Mouse (Mus musculus) MEL (cell line): Measurements from ENCODE around the gene Tex38. TPM values are rescaled to one million over a fixed set of nuclear protein-coding genes. Genes with fewer than 3 reads are reported as not detected.
A peak's percentile ranks its signal among the peaks of the same experiment; 100 is the strongest.

ENCODE experiments used
- DNase-seq: peaks from one replicate; pipeline ENCODE4 v3.0.0; 2011; ENCODE audit warnings: low read depth, low spot score
- H3K27ac ChIP-seq: 2 replicates; pipeline ENCODE4 v1.5.1; 2012; ENCODE audit warnings: low read depth, mild to moderate bottlenecking, control low read depth, low read length, moderate library complexity; ENCODE audit not compliant: control insufficient read depth
- H3K27me3 ChIP-seq, 2 experiments: fragments of 150-350 bp in 1 of 2; sonication (generic) in 1 of 2; 2 replicates each; pipeline ENCODE4 v1.6.1; 2012; ENCODE audit warnings: low read length in 2 of 2, mild to moderate bottlenecking in 2 of 2, improper control_type of control experiment in 1 of 2, moderate library complexity in 1 of 2; ENCODE audit not compliant: insufficient read depth in 2 of 2, control insufficient read depth in 1 of 2
- H3K36me3 ChIP-seq, 2 experiments: 2 replicates each; pipeline ENCODE4 v1.6.1; 2012 to 2014; ENCODE audit warnings: low read length in 2 of 2, improper control_type of control experiment in 1 of 2, inconsistent platforms in 1 of 2, mild to moderate bottlenecking in 1 of 2; ENCODE audit not compliant: insufficient read depth in 2 of 2, control insufficient read depth in 1 of 2
- H3K4me1 ChIP-seq, 2 experiments: fragments of 150-350 bp in 1 of 2; sonication (generic) in 1 of 2; 2 replicates each; pipeline ENCODE4 v1.6.1; 2012; ENCODE audit warnings: low read length in 2 of 2, improper control_type of control experiment in 1 of 2, mild to moderate bottlenecking in 1 of 2; ENCODE audit not compliant: insufficient read depth in 2 of 2, control insufficient read depth in 1 of 2
- H3K4me3 ChIP-seq, 2 experiments: fragments of 150-350 bp in 1 of 2; sonication (generic) in 1 of 2; 2 replicates each; pipeline ENCODE4 v1.5.1; 2012; ENCODE audit warnings: low read depth in 2 of 2, low read length in 2 of 2, mild to moderate bottlenecking in 2 of 2, moderate library complexity in 2 of 2, control low read depth in 1 of 2, improper control_type of control experiment in 1 of 2; ENCODE audit not compliant: control insufficient read depth in 1 of 2, insufficient read depth in 1 of 2
- H3K79me2 ChIP-seq: 2 replicates; pipeline ENCODE4 v1.6.1; 2012; ENCODE audit warnings: mild to moderate bottlenecking, low read length, moderate library complexity; ENCODE audit not compliant: control insufficient read depth, poor library complexity, insufficient read depth
- H3K9ac ChIP-seq: 2 replicates; pipeline ENCODE4 v1.6.1; 2012; ENCODE audit warnings: low read depth, mild to moderate bottlenecking, control low read depth, low read length, moderate library complexity; ENCODE audit not compliant: control insufficient read depth, poor library complexity, severe bottlenecking
- H3K9me3 ChIP-seq: fragments of 150-350 bp; sonication (generic); replicated peaks from 2 replicates; pipeline ENCODE4 v1.6.1; 2012; ENCODE audit warnings: mild to moderate bottlenecking, low read length, improper control_type of control experiment, moderate library complexity; ENCODE audit not compliant: insufficient read depth
- CHD2 ChIP-seq: IDR thresholded peaks from 2 replicates; pipeline ENCODE4 v1.6.1; 2011; ENCODE audit warnings: low read length, improper control_type of control experiment
- CTCF ChIP-seq, 3 experiments: IDR thresholded peaks in 2 of 3; conservative IDR thresholded peaks in 1 of 3; 2 replicates each; pipeline ENCODE4 v1.5.1; 2011 to 2012; ENCODE audit warnings: low read length in 3 of 3, low read depth in 2 of 3, mild to moderate bottlenecking in 2 of 3, improper control_type of control experiment in 1 of 3, inconsistent platforms in 1 of 3, mixed read lengths in 1 of 3, moderate library complexity in 1 of 3; ENCODE audit not compliant: control insufficient read depth in 1 of 3, insufficient read depth in 1 of 3, poor library complexity in 1 of 3, severe bottlenecking in 1 of 3
- ELF1 ChIP-seq: IDR thresholded peaks from 2 replicates; pipeline ENCODE4 v1.6.1; 2014; ENCODE audit warnings: low read depth, mild to moderate bottlenecking, inconsistent platforms, low read length, improper control_type of control experiment, moderate library complexity
- HCFC1 ChIP-seq: IDR thresholded peaks from 2 replicates; pipeline ENCODE4 v1.6.1; 2012; ENCODE audit warnings: low read depth, mild to moderate bottlenecking, inconsistent platforms, low read length, improper control_type of control experiment, moderate library complexity
- KAT2A ChIP-seq: conservative IDR thresholded peaks from 2 replicates; pipeline ENCODE4 v1.6.1; 2012; ENCODE audit warnings: low read depth, low read length, improper control_type of control experiment, inconsistent platforms
- MEF2A ChIP-seq: IDR thresholded peaks from 2 replicates; pipeline ENCODE4 v1.6.1; 2014; ENCODE audit warnings: low read depth, mild to moderate bottlenecking, inconsistent platforms, low read length, improper control_type of control experiment; ENCODE audit not compliant: poor library complexity, insufficient replicate concordance, severe bottlenecking; ENCODE audit errors: extremely low read depth
- MYC ChIP-seq: IDR thresholded peaks from 2 replicates; pipeline ENCODE4 v1.6.1; 2011; ENCODE audit warnings: low read depth, mild to moderate bottlenecking, low read length, improper control_type of control experiment, moderate library complexity
- POLR2A ChIP-seq, 2 experiments: IDR thresholded peaks; 2 replicates each; pipeline ENCODE4 v1.6.1; 2011 to 2012; ENCODE audit warnings: low read length in 2 of 2, mild to moderate bottlenecking in 2 of 2, control low read depth in 1 of 2, improper control_type of control experiment in 1 of 2, low read depth in 1 of 2, moderate library complexity in 1 of 2; ENCODE audit not compliant: control insufficient read depth in 1 of 2, insufficient read depth in 1 of 2, poor library complexity in 1 of 2
- POLR2AphosphoS2 ChIP-seq: IDR thresholded peaks from 2 replicates; pipeline ENCODE4 v1.6.1; 2011; ENCODE audit warnings: low read length, improper control_type of control experiment
- POLR2AphosphoS5 ChIP-seq: IDR thresholded peaks from 2 replicates; pipeline ENCODE4 v1.6.1; 2012; ENCODE audit warnings: low read depth, borderline replicate concordance, mild to moderate bottlenecking, inconsistent platforms, low read length, moderate library complexity, mixed read lengths
- RCOR1 ChIP-seq: IDR thresholded peaks from 2 replicates; pipeline ENCODE4 v1.6.1; 2012; ENCODE audit warnings: low read depth, mild to moderate bottlenecking, inconsistent platforms, low read length, improper control_type of control experiment
- SIN3A ChIP-seq: IDR thresholded peaks from 2 replicates; pipeline ENCODE4 v1.6.1; 2012; ENCODE audit warnings: low read length, improper control_type of control experiment, inconsistent platforms
- SMC3 ChIP-seq: IDR thresholded peaks from 2 replicates; pipeline ENCODE4 v1.6.1; 2011; ENCODE audit warnings: low read depth, low read length, improper control_type of control experiment
- TBP ChIP-seq: IDR thresholded peaks from 2 replicates; pipeline ENCODE4 v1.8.0; 2011; ENCODE audit warnings: low read depth, low read length, improper control_type of control experiment
- TCF12 ChIP-seq: IDR thresholded peaks from 2 replicates; pipeline ENCODE4 v1.6.1; 2014; ENCODE audit warnings: low read depth, mild to moderate bottlenecking, inconsistent platforms, low read length, improper control_type of control experiment, moderate library complexity
- UBTF ChIP-seq: IDR thresholded peaks from 2 replicates; pipeline ENCODE4 v1.6.1; 2012; ENCODE audit warnings: low read depth, mild to moderate bottlenecking, inconsistent platforms, low read length, improper control_type of control experiment, moderate library complexity, borderline replicate concordance; ENCODE audit not compliant: insufficient read depth
- USF1 ChIP-seq: IDR thresholded peaks from 2 replicates; pipeline ENCODE4 v1.6.1; 2014; ENCODE audit warnings: low read depth, mild to moderate bottlenecking, inconsistent platforms, low read length, improper control_type of control experiment, moderate library complexity
- USF2 ChIP-seq, 2 experiments: IDR thresholded peaks; 2 replicates each; pipeline ENCODE4 v1.6.1; 2011 to 2012; ENCODE audit warnings: improper control_type of control experiment in 2 of 2, low read length in 2 of 2, borderline replicate concordance in 1 of 2, inconsistent platforms in 1 of 2, low read depth in 1 of 2, mild to moderate bottlenecking in 1 of 2; ENCODE audit not compliant: insufficient read depth in 1 of 2
- ZC3H11A ChIP-seq: IDR thresholded peaks from 2 replicates; pipeline ENCODE4 v1.6.1; 2012; ENCODE audit warnings: low read depth, mild to moderate bottlenecking, inconsistent platforms, low read length, improper control_type of control experiment
- polyA plus RNA-seq, 2 experiments: library from polyadenylated mRNA; stranded (reverse) in 1 of 2; unstranded in 1 of 2; fragments of >175 nt in 1 of 2; fragments of >200 nt in 1 of 2; gene quantifications; 2 replicates each; pipeline versions ENCODE4 v1.2.1 to v1.2.4; 2012; ENCODE audit warnings: low replicate concordance in 2 of 2, low read depth in 1 of 2; ENCODE audit not compliant: insufficient read length in 2 of 2, insufficient read depth in 1 of 2, missing spikeins in 1 of 2
- total RNA-seq: library from RNA; depleted of rRNA; stranded (reverse); fragments of 300-350 nt; gene quantifications from 2 replicates; pipeline ENCODE4 v1.2.3, GENCODE M21; 2012

Tex38 gene
- total and polyA plus RNA-seq, 3 experiments = 0.15 TPM; not detected in 2

GRCm38 (mm10) chr4:115827888-115828571 is 47.2 kb upstream of the Tex38 start, which contains the start of gene Mob3c (continued):
- TF ChIP-seq MEF2A (no peak), POLR2A (IDR thresholded peaks at IDR 0.05; ENCODE audit: control insufficient read depth in 1 of 2, insufficient read depth in 1 of 2, low read depth in 1 of 2, low read length in 2 of 2, poor library complexity in 1 of 2) (peak; percentile 65 to 70; a peak in 3 of 4 replicates), HCFC1 (peak; percentile 75), SIN3A (peak; percentile 97), UBTF (no peak), CTCF (IDR thresholded peaks at IDR 0.05 in 2 of 3, conservative IDR thresholded peaks at IDR 0.05 in 1 of 3; ENCODE audit: control insufficient read depth in 1 of 3, insufficient read depth in 1 of 3, low read depth in 2 of 3, low read length in 3 of 3, poor library complexity in 1 of 3, severe bottlenecking in 1 of 3) (no peak), CHD2 (peak; percentile 19; the same call in 1 of the 2 replicates), USF1 (0 out of 2 replicates have a peak, but pooled peaks have one; percentile 4), RCOR1 (no peak)

GRCm38 (mm10) chr4:115827535-115827887 is 46.7 kb upstream of the Tex38 start:
- peaks cover 2 to 39% of the 10 kb centered on the region in 2 experiments; a peak in 3 of 4 replicates for H3K36me3 ChIP-seq
- H3K4me3 ChIP-seq = peak overlapping the region; percentile 91 to 99
- no peaks in the 10 kb centered on the region for H3K27me3 ChIP-seq
- H3K9me3 ChIP-seq = no peaks in the 10 kb centered on the region
- peak overlapping the region; percentile 88 for H3K9ac ChIP-seq
- H3K4me1 ChIP-seq = peaks cover 31 to 51% of the 10 kb centered on the region in 2 experiments
- TF ChIP-seq TBP = peak; percentile 32; the same call in 1 of the 2 replicates
- TF ChIP-seq ZC3H11A = no peak
- no peak for TF ChIP-seq SMC3
- no peak for TF ChIP-seq POLR2AphosphoS5
- 0 out of 2 replicates have a peak, but pooled peaks have one; percentile 4 for TF ChIP-seq ELF1
- TF ChIP-seq TCF12 = no peak
- TF ChIP-seq SIN3A = no peak
- no peak for TF ChIP-seq KAT2A
- no peak for TF ChIP-seq USF2 (IDR thresholded peaks at IDR 0.05; ENCODE audit: borderline replicate concordance in 1 of 2, insufficient read depth in 1 of 2, low read depth in 1 of 2, low read length in 2 of 2)
- TF ChIP-seq MYC = no peak
- no peak for TF ChIP-seq POLR2AphosphoS2
- no peak for TF ChIP-seq CTCF (IDR thresholded peaks at IDR 0.05 in 2 of 3, conservative IDR thresholded peaks at IDR 0.05 in 1 of 3; ENCODE audit: control insufficient read depth in 1 of 3, insufficient read depth in 1 of 3, low read depth in 2 of 3, low read length in 3 of 3, poor library complexity in 1 of 3, severe bottlenecking in 1 of 3)
- DNase-seq = peak; percentile 71
- peak overlapping the region; percentile 86 for H3K27ac ChIP-seq
- peaks cover 4% of the 10 kb centered on the region for H3K79me2 ChIP-seq
